Mouse (Mus musculus) left cerebral cortex, adult 2 months (tissue): ENCODE measurements at regions not wholly inside any gene's neighbourhood (a gene's known extent, or its start where the extent isn't known, plus 50 kb on each side); places are given as distances from the start of the nearest gene placed in this dataset.
"Not testable (repeated sequence)": the region's sequence is repeated elsewhere in the genome, so short reads cannot be mapped to it uniquely, and the experiment has no call there.

ENCODE experiments used
- DNase-seq, 2 experiments: peaks; one replicate each; pipeline ENCODE4 v3.0.0; 2021 to 2022; ENCODE audit warnings: low spot score in 2 of 2, mixed read lengths in 1 of 2; ENCODE audit errors: extremely low spot score in 1 of 2
- H3K27ac ChIP-seq: fragments of 200-600 bp; 2 replicates; pipeline ENCODE4 v1.8.1; 2022
- H3K4me3 ChIP-seq: fragments of 200-600 bp; 2 replicates; pipeline ENCODE4 v1.8.1; 2022
- CTCF ChIP-seq: fragments of 200-600 bp; IDR thresholded peaks from 2 replicates; pipeline ENCODE4 v1.8.1; 2022; ENCODE audit warnings: antibody characterized with exemption, mild to moderate bottlenecking, moderate library complexity
- intact Hi-C: fragments of 180-260 bp; cut with DNase I; formaldehyde crosslinking; loops from one replicate; pipeline ENCODE4 v1.15.1; 2025

- TF ChIP-seq CTCF: no peak
- intact Hi-C loops: no loop called here
- no peak for DNase-seq
- no peak overlapping the region for H3K27ac ChIP-seq
- no peak overlapping the region for H3K4me3 ChIP-seq
Observed at GRCm38 (mm10) chr6:69932297-69932696, 859.7 kb downstream of the Rpia start.

DNA sequence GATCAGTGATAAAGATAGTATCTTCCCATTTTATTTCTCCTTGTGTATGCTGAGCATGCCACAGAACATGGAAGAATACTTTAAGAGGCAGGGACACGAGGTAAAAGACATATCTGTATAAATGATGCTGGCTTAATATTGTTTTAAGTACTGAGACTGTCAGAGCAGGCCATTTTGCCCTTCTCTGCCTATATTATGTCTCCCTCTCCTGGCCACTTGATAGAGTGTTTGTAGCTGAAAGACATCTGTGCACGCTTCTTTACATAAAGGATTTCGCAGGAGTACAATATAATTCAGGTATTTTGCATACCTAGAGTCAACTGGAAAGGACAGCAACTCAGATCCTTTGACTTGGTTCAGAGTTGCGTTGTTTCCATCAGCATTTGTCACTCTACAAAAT is 877.3 kb downstream of the Rpia start:
- peak; percentile 38 for TF ChIP-seq CTCF
- Histone ChIP-seq H3K27ac (no peak overlapping the region), H3K4me3 (no peak overlapping the region)
- intact Hi-C loops: no loop called here
- no peak for DNase-seq

GRCm38 (mm10) chr6:69879286-69879685 is 912.7 kb downstream of the Rpia start:
- no peak overlapping the region for H3K27ac ChIP-seq
- DNase-seq: no peak
- intact Hi-C loops: no loop called here

DNA sequence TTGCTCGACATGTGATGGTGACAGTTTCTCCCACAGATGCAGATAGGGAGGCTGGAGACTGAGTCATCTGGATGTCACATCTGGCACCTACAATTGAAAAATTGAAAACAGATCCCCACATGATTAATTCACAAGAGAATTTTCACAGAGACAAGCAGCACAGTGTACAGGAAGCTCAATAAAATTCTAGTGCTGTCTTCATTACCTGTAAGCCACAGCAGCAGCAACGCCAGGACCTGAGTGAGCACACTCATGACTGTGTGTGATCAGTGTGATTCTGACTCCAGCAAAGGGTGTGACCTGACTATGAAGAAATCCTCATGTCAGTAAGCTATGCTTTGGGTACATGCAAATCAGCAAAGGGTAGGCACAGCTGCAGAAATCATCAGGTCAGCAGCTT is 933.4 kb downstream of the Rpia start:
- H3K4me3 ChIP-seq: not testable (repeated sequence)

More at GRCm38 (mm10) chr6:69879286-69879685, 912.7 kb downstream of the Rpia start:
- H3K4me3 ChIP-seq: no peak overlapping the region
- TF ChIP-seq CTCF: no peak

GRCm38 (mm10) chr6:69828640-69829039 is 963.4 kb downstream of the Rpia start:
- H3K27ac ChIP-seq, H3K4me3 ChIP-seq, DNase-seq, intact Hi-C loops: not testable (repeated sequence)
- peak; percentile 31 for TF ChIP-seq CTCF

More for the DNA sequence above, 933.4 kb downstream of the Rpia start:
- H3K27ac ChIP-seq, DNase-seq, intact Hi-C loops: not testable (repeated sequence)

DNA sequence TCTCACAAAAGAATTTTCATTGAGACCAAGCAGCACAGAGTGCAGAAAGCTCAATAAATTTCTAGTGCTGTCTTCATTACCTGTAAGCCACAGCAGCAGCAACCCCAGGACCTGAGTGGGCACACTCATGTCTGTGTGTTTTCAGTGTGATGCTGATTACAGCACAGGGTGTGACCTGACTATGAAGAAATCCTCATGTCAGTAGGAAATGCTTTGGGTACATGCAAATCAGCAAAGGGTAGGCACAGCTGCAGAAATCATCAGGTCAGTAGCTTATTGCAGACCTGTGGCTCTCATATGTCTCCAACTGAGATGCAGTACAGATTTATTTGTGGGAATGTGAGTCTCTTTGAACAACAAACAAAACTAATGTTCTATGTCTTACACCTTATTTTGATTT is 977.1 kb downstream of the Rpia start:
- DNase-seq, intact Hi-C loops: not testable (repeated sequence)

GRCm38 (mm10) chr6:69814373-69814772 is 977.7 kb downstream of the Rpia start:
- intact Hi-C loops, H3K27ac ChIP-seq, DNase-seq, H3K4me3 ChIP-seq: not testable (repeated sequence)

More for the DNA sequence above, 977.1 kb downstream of the Rpia start:
- H3K27ac ChIP-seq, H3K4me3 ChIP-seq: not testable (repeated sequence)

GRCm38 (mm10) chr6:69780330-69780729 is 1011.7 kb downstream of the Rpia start:
- TF ChIP-seq CTCF: peak; percentile 39
- peak in 1 of 2 experiments; percentile 9 for DNase-seq
- H3K4me3 ChIP-seq, H3K27ac ChIP-seq, intact Hi-C loops: not testable (repeated sequence)

- H3K4me3 ChIP-seq, intact Hi-C loops, H3K27ac ChIP-seq, DNase-seq: not testable (repeated sequence)
Observed at GRCm38 (mm10) chr6:69777322-69777721, 1014.7 kb downstream of the Rpia start.

DNA sequence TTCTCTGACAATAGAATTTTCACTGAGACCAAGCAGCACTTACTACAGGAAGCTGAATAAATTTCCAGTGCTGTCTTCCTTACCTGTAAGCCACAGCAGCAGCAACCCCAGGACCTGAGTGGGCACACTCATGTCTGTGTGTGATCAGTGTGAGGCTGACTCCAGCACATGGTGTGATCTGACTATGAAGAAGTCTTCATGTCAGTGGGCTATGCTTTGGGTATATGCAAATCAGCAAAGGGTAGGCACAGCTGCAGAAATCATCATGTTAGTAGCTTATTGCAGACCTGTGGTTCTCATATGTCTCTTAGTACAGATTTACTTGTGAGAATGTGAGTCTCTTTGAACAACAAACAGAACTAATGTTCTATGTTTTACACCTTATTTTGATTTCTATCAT is 1027.2 kb downstream of the Rpia start:
- TF ChIP-seq CTCF: no peak
- H3K4me3 ChIP-seq: no peak overlapping the region
- intact Hi-C loops: no loop called here
- no peak overlapping the region for H3K27ac ChIP-seq
- DNase-seq: no peak

DNA sequence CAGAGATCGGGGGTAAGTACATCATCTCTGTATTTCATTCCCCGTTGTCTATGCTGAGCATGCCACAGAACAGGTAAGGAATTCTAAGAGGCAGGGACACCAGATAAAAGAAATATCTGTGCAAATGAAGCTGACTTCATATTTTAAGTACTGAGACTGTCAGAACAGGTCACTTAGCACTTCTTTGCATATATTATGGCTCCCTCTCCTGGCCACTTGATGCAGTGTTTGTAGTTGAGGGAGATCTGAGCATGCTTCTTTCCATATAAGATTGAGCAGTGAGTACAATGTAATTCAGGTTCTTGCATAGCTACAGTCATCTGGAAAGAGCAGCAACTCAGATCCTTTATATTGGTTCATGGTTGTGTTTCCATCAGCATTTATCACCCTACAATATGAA is 1033.4 kb downstream of the Rpia start:
- Histone ChIP-seq H3K4me3 (no peak overlapping the region), H3K27ac (no peak overlapping the region)
- intact Hi-C loops: no loop called here
- TF ChIP-seq CTCF: peak; percentile 44
- DNase-seq: peak in 1 of 2 experiments; percentile 10

- DNase-seq: no peak
- no peak overlapping the region for H3K27ac ChIP-seq
- H3K4me3 ChIP-seq: no peak overlapping the region
- no peak for TF ChIP-seq CTCF
- intact Hi-C loops: no loop called here
Observed at GRCm38 (mm10) chr6:69739002-69739625, 1052.9 kb downstream of the Rpia start.

DNA sequence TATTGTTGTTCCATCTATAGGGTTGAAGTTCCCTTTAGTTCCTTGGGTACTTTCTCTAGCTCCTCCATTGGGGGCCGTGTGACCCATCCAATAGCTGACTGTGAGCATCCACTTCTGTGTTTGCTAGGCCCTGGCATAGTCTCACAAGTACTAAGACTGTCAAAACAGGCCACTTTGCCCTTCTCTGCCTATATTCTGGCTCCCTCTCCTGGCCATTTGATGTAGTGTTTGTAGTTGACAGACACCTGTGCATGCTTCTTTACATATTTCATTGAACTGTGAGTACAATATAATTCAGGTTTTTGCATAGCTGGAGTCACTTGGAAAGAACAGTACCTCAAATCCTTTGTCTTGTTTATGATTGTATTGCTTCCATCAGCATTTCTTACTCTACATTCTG is 1059.2 kb downstream of the Rpia start:
- TF ChIP-seq CTCF: peak; percentile 9
- DNase-seq, intact Hi-C loops, H3K27ac ChIP-seq, H3K4me3 ChIP-seq: not testable (repeated sequence)
